Mouse (Mus musculus): ENCODE measurements around the gene Lrrk1.

Gene Lrrk1

DNA sequence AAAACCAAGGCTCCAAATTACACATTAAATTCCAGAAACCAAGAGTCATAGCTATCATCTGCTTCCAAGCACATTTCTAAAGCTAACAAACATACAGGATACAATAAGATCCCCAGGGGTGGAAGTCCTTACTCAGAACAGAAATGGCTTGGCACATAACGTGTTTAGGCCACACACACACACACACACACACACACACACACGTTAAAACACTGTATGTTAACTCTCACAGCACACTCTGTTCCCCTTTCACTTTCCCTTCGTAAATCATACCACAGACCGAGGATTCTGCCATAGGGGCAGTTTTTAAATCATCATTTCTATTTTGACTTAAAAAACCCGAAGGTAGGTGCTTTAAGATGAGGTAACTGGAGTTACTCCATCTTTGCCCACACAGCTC, 3.9 kb downstream of the Lrrk1 start:
- DNase-seq (ENCODE audit: low spot score), result no peak

DNA sequence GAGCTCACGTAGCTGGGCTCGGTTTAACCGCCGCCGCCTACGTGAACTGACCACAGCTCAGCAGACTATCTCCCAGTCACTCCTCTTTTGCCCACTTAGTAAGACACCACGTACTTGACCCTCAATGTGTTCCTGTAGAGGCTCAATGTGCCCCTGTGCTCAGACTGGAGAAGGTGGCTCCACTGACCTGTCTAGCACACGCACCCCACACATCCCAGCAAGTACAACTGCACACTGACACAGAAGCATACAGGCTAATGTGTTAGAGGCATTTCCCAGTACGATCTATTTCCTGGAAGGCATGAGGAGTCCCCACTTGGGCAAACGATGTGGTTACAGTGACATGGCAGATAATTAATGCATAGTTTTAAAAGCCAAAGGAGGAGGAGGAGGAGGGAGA, 11.6 kb downstream of the Lrrk1 start:
- DNase-seq (ENCODE audit: low spot score), result no peak

- DNase-seq (ENCODE audit: low spot score), result no peak
Observed at GRCm38 (mm10) chr7:66375736-66376135, 12.4 kb downstream of the Lrrk1 start.

DNA sequence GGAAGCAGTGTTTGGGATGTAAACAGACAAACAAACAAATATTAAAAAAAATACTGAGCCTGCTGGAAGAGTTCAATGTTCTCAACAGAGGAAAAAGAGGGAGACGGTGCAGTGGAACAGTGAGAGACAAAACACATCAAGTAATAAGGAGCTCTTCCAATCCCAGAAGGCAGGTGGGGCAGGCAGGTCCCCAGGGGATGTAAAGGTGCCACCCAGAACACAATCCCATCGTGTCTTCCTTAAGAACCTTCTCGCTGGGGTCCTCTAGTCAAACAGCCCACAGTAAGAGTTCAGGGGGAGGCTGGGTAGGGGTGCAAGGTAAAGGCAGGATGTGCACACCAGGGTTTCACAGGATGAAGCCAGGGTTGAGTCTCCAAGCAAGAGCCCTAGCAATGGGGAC, 14.8 kb downstream of the Lrrk1 start:
- DNase-seq (ENCODE audit: low spot score), result no peak

- DNase-seq (ENCODE audit: low spot score), result no peak
Observed at GRCm38 (mm10) chr7:66370970-66371369, 17.2 kb downstream of the Lrrk1 start.

DNA sequence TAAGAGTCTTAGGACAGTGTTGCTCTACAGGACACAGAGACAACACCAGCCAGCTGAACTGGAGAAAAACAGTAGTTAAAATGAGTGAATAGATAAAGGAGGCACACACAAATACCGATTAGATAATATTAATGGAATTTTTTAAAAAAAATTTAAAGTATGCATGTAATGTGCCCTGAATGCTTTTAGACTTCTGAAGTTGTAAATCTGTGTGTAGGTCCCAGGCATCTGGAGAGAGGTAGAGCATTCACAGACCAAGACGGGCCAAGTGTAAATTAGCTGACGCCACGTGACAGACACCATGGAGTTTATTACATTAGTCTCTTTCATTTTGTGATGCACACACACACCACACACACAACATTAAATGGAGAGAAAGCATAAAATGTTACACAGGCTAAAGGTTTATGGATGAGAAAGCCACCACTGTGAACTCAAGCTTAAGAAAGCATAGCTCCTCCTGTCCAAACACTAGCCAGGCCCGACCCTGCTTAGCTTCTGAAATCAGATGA, 18.2 kb downstream of the Lrrk1 start:
- DNase-seq (ENCODE audit: low spot score), result no peak

DNA sequence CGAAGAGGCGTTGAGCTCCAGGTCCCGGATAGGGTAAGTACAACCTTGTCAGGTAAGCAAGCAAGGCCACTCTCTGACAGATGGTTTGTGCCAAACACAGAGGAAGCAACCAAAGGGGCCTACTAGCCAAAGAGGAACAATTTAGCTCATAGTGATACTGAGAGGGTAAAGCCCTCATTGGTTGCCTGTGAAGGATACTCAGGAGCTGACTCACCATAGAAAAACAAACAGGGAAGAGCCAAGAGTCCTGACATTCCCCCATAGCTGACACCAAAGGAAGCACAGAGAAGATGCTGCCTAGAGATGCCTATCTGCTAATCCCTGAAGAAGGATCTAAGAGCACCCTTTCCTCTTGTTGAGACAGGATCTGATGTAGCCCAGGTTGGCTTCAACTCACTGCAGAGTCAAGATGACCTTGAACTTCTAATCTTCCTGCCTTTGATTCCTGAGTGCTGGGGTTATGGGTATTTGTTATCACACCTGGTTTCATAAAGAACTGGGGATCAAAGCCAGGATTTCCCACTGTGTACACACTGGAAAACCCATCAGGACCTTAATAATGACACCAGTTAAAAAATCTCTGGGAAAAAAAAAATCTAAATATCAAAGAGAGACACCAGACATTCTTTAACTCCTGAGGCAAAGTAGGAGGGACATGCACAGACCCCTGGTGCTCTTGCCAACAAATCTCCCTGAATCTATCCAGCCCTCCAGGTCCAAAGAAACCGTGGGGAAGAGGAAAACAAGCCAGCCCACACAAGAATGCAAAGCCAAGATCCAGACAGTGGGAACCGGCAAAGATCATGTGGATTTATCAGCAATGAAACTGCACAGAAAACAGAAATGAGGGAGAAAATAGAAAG, 18.8 kb downstream of the Lrrk1 start:
- no peak for DNase-seq (ENCODE audit: low spot score)

DNA sequence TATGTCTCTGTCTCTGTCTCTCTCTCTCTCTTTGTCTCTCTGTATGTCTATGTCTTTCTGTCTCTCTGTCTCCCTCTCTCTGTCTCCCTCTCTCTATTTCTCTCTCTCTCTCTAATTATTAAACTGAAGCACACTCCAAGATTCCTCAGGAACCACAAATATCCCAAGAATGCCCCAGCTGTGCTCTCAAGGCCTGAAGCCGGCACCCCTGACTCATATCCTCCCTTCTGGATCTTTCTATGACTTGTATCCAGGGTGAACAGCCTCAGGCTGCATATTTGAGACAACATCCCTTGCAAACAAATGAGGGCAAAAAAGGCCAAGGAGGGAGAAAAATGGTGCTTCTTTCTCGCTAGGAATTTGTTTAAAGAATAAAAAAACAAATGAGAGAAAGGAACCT, 22.2 kb downstream of the Lrrk1 start, which contains the start of gene Gm10974:
Gene Gm10974 (plus strand): TSS at position 2 of the 400 bp plus-strand sequence.
- DNase-seq (ENCODE audit: low spot score), result no peak

DNA sequence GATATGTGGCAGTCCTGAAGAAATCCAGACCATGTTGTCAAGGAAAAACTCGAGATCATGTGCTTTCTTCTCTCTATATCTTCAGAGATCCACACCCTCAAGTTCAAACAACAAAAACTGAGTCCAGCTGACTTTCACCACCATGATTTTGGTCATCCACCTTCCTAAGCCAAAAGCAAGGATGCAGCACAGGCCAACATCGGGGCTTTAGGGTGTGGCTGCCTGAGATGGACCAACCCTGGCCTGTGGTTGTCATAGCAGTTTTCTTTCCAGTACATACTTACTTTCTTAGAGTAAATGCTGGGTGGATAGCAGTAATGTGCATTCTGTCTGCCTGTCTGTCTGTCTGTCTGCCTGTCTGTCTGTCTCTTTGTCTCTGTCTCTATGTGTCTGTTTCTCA, 22.7 kb downstream of the Lrrk1 start:
- no peak for DNase-seq (ENCODE audit: low spot score)

DNA sequence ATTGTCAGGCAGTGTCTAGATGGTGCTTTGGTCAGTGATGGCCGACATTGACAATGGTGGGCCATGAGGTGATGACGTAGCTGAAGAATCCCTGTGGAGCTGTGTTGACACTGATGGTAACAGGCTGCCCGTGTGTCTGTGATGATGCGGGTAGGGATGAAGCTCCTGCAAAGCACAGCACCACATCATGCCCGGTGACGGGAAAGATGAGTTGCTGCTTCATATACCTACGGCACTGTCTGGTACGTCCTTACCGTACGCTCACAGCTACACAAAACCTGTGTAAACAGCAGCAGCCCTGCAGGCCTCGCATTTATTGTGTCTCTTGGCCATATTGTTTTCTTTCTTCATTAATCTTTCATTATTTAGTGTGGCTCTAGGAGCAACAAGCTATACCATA, 23.7 kb downstream of the Lrrk1 start:
- no peak for DNase-seq (ENCODE audit: low spot score)

- no peak for DNase-seq (ENCODE audit: low spot score)
Observed at GRCm38 (mm10) chr7:66359044-66359443, 29.1 kb downstream of the Lrrk1 start.

GRCm38 (mm10) chr7:66358461-66358860, 29.7 kb downstream of the Lrrk1 start:
- DNase-seq (ENCODE audit: low spot score), result no peak

DNA sequence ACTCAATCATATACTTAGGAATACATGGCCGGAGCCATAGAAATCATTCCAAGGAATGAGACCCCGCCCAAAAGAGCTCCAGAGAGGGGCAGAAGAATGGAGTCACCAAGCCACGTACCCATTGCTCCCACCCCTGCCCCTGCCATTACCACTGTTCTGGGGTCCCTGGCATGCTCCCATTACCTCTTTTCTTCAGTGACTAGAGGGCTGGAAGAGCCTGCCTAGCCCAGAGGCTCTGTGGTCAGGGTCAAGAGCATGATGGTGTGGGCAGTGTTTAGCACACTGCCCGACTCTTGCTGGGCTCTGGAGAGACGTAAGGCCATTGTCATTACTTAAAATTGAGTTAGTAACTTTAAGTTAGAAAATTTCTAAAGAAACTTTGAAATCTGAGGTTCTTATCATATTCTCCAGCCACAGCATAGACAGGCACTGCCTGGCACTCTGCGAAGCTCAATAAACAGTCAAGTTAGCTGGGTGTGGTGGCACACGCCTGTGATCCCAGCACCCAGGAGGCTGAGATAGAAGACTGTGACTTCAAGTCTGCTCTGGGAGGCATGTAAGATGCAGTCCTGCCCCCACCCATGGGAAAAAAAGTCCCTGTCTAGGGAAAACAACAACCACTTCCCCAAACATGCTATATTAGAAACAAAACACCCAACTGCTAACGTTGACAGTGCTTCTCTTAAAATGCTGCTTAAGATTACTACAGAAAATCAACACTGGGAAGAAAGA, 32.2 kb downstream of the Lrrk1 start:
- no peak for DNase-seq (ENCODE audit: low spot score)

GRCm38 (mm10) chr7:66354911-66355310, 33.2 kb downstream of the Lrrk1 start:
- DNase-seq (ENCODE audit: low spot score), result no peak

DNA sequence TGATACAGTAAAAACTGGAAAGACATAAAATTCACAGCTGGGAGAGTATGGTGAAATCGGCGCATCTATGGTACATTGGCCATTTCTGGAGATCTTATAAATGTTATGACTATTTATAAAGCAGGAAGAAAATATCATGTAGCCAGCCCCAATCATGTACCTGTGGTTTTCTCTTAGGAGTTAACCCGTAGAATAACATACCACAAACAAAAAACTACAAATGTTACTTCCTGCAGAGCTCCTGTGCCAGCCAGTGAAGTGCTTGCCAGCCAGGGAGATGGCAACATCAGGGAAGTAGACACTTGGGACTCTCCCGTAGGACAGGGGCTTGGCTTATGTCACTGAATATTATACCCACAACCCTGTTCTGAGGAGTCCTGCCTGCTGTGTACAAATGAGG, 37.1 kb downstream of the Lrrk1 start:
- no peak for DNase-seq (ENCODE audit: low spot score)

GRCm38 (mm10) chr7:66349670-66350069, 38.5 kb downstream of the Lrrk1 start:
- no peak for DNase-seq (ENCODE audit: low spot score)

DNA sequence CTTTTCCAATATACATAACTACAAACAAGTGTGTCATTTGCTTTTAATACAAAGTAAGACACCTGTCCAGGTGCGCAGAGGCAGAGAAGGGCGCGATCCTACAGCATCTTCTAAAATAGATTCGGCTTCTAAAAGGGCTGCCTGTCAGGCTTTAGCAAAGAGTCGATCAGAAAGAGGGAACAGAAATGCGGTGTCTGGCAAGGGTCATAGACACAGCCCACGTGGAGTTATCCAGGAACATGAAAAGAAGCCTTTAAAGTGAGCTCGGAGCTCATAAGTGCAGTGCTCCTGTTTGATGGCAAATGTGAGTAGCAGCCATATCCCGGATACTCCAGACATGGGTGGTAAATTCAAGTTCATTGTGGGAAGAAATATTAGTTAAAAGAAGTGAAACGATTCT, 39.6 kb downstream of the Lrrk1 start:
- DNase-seq (ENCODE audit: low spot score), result no peak

- DNase-seq (ENCODE audit: low spot score), result no peak
Observed at GRCm38 (mm10) chr7:66346959-66347663, 41.0 kb downstream of the Lrrk1 start.

DNA sequence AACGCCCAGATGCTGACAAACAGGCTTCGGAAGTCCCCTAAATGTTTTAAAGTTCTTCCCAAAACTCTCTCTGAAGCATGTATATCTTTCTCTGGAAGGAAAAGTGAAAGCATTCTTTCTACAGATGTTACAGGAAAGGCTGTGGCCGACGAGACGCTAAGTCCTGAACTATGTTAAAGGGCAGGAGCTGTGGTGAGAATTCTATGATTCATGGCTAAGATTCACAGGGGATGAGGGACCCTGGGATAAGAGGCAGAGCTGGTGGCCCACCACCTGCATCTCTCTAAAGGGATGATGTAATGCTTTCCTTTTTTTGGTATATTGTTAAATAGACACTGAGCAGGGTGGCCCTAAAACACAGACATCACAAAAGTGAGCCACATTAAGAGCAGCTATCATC, 44.8 kb downstream of the Lrrk1 start:
- no peak for DNase-seq (ENCODE audit: low spot score)

GRCm38 (mm10) chr7:66342831-66343230, 45.3 kb downstream of the Lrrk1 start:
- no peak for DNase-seq (ENCODE audit: low spot score)

GRCm38 (mm10) chr7:66342323-66342722, 45.8 kb downstream of the Lrrk1 start:
- DNase-seq (ENCODE audit: low spot score), result peak; percentile 53

GRCm38 (mm10) chr7:66340044-66340443, 48.1 kb downstream of the Lrrk1 start:
- no peak for DNase-seq (ENCODE audit: low spot score)

GRCm38 (mm10) chr7:66339625-66340024, 48.5 kb downstream of the Lrrk1 start:
- no peak for DNase-seq (ENCODE audit: low spot score)
